Mouse (Mus musculus) thymus, adult 2 months (tissue): ENCODE data around the gene Ccdc3.

ENCODE experiments used
- CTCF ChIP-seq: fragments of 200-500 bp; IDR thresholded peaks from 2 replicates; pipeline ENCODE4 v1.5.1; 2012; ENCODE audit warnings: mild to moderate bottlenecking, control low read depth, low read length, moderate library complexity, borderline replicate concordance; ENCODE audit not compliant: control insufficient read depth, poor library complexity, insufficient read depth; ENCODE audit errors: extremely low read depth
- POLR2A ChIP-seq: fragments of 200-500 bp; IDR thresholded peaks from 2 replicates; pipeline ENCODE4 v1.6.1; 2012; ENCODE audit warnings: mild to moderate bottlenecking, low read length, control low read depth, moderate library complexity; ENCODE audit not compliant: control insufficient read depth, poor library complexity, insufficient read depth; ENCODE audit errors: extremely low read depth

- TF ChIP-seq CTCF (no peak), POLR2A (no peak)
Measured at GRCm38 (mm10) chr2:5094876-5095275, 42.7 kb upstream of the Ccdc3 start.
